Mouse (Mus musculus): ENCODE measurements at regions not wholly inside any gene's neighbourhood (a gene's known extent, or its start where the extent isn't known, plus 50 kb on each side); places are given as distances from the start of the nearest gene placed in this dataset.

DNA sequence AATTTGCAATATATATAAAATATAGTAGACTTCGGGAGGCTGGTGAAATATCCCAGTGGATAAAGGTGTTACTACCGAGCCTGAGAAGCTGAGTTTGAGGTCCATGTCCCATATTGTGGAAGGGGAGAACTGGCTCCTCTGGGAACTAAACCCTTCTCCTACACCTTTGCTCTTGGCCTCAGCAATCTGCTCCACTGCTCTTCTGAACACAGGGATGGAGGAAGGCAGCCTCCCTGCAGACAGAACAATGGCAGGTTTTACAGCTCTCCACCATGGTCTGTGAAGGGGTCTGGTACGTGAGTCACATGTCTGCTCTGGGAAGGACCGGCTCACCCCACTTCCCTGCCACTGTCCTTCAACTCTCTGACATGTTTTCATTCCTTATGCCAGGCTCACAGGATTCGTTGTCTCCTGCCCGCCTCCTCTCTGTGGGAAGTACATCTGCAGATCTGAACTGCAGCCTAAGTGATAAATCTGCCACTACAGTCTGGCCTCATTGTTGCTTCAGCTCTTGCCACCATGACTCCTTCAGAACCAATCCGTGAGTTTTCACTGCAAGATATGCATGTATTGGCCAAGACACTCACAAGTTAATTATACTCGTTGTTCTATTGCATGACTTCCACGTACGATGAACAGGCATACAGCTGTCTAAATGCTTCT, 220.0 kb upstream of the Gm9767 start:
- Histone ChIP-seq H3K36me3 (ENCODE audit: control insufficient read depth, insufficient read depth, low read length) (no peaks in the 10 kb centered on the region), H3K4me1 (ENCODE audit: control insufficient read depth, insufficient read depth, low read length) (no peaks in the 10 kb centered on the region), H3K4me3 (ENCODE audit: insufficient read depth, low read depth, low read length) (no peak overlapping the region), H3K27ac (ENCODE audit: insufficient read depth, low read depth, low read length) (no peak overlapping the region), H3K27me3 (replicated peaks; ENCODE audit: control insufficient read depth, insufficient read depth, low read length) (no peaks in the 10 kb centered on the region)
- TF ChIP-seq CTCF (conservative IDR thresholded peaks at IDR 0.05; ENCODE audit: insufficient read depth, insufficient read length, low read depth, low read length) (no peak), POLR2A (IDR thresholded peaks at IDR 0.05; ENCODE audit: low read depth, low read length) (no peak)
- WGBS: 50% methylated on average over 10 of the region's 10 CpGs
- no peak for DNase-seq

- H3K27ac ChIP-seq (ENCODE audit: insufficient read depth, low read depth, low read length): no peak overlapping the region
- no peak for DNase-seq
- no peak overlapping the region for H3K4me3 ChIP-seq (ENCODE audit: insufficient read depth, low read depth, low read length)
- TF ChIP-seq CTCF (conservative IDR thresholded peaks at IDR 0.05; ENCODE audit: insufficient read depth, insufficient read length, low read depth, low read length): no peak
- TF ChIP-seq POLR2A (IDR thresholded peaks at IDR 0.05; ENCODE audit: low read depth, low read length): no peak
- no peaks in the 10 kb centered on the region for H3K27me3 ChIP-seq (replicated peaks; ENCODE audit: control insufficient read depth, insufficient read depth, low read length)
- no peaks in the 10 kb centered on the region for H3K36me3 ChIP-seq (ENCODE audit: control insufficient read depth, insufficient read depth, low read length)
- no peaks in the 10 kb centered on the region for H3K4me1 ChIP-seq (ENCODE audit: control insufficient read depth, insufficient read depth, low read length)
Observed at GRCm38 (mm10) chr10:25844348-25844747, 233.7 kb upstream of the Gm9767 start.

- Histone ChIP-seq H3K36me3 (ENCODE audit: control insufficient read depth, insufficient read depth, low read length) (no peaks in the 10 kb centered on the region), H3K4me1 (ENCODE audit: control insufficient read depth, insufficient read depth, low read length) (no peaks in the 10 kb centered on the region), H3K27ac (ENCODE audit: insufficient read depth, low read depth, low read length) (no peak overlapping the region), H3K4me3 (ENCODE audit: insufficient read depth, low read depth, low read length) (no peak overlapping the region), H3K27me3 (replicated peaks; ENCODE audit: control insufficient read depth, insufficient read depth, low read length) (no peaks in the 10 kb centered on the region)
- 77% methylated on average over 2 of the region's 2 CpGs for WGBS
- no peak for TF ChIP-seq POLR2A (IDR thresholded peaks at IDR 0.05; ENCODE audit: low read depth, low read length)
- TF ChIP-seq CTCF (conservative IDR thresholded peaks at IDR 0.05; ENCODE audit: insufficient read depth, insufficient read length, low read depth, low read length): no peak
- DNase-seq: no peak
Observed at GRCm38 (mm10) chr10:25829275-25829674, 248.8 kb upstream of the Gm9767 start.

- Histone ChIP-seq H3K27me3 (replicated peaks; ENCODE audit: control insufficient read depth, insufficient read depth, low read length) (no peaks in the 10 kb centered on the region), H3K4me1 (ENCODE audit: control insufficient read depth, insufficient read depth, low read length) (no peaks in the 10 kb centered on the region), H3K4me3 (ENCODE audit: insufficient read depth, low read depth, low read length) (no peak overlapping the region), H3K27ac (ENCODE audit: insufficient read depth, low read depth, low read length) (no peak overlapping the region), H3K36me3 (ENCODE audit: control insufficient read depth, insufficient read depth, low read length) (no peaks in the 10 kb centered on the region)
- TF ChIP-seq CTCF (conservative IDR thresholded peaks at IDR 0.05; ENCODE audit: insufficient read depth, insufficient read length, low read depth, low read length) (no peak), POLR2A (IDR thresholded peaks at IDR 0.05; ENCODE audit: low read depth, low read length) (no peak)
- DNase-seq: no peak
- WGBS: 75% methylated on average over 3 of the region's 3 CpGs
Observed at GRCm38 (mm10) chr10:25804223-25804622, 268.2 kb upstream of the Smlr1 start.

DNA sequence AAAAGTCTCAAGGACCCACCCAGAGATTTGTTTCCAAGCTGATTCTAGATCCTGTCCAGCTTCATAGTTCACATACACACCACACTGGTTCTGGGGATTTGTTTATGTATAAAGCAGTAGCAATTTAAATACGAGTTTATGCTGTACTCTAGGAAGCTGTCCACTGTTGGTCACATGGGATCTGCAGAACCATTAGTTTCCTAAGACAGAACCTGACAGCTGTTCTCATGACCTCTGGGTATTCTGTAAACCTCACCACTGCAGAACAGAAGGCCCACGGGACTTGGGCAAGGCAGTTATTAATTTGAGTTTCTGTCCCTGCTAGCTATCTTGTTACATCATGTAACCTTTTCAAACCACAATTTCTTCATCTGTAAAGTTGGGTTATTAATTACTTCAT, 265.4 kb upstream of the Smlr1 start:
- WGBS: 54% methylated on average over 2 of the region's 2 CpGs
- Histone ChIP-seq H3K27ac (ENCODE audit: insufficient read depth, low read depth, low read length) (no peak overlapping the region), H3K36me3 (ENCODE audit: control insufficient read depth, insufficient read depth, low read length) (no peaks in the 10 kb centered on the region), H3K4me3 (ENCODE audit: insufficient read depth, low read depth, low read length) (no peak overlapping the region), H3K4me1 (ENCODE audit: control insufficient read depth, insufficient read depth, low read length) (no peaks in the 10 kb centered on the region), H3K27me3 (replicated peaks; ENCODE audit: control insufficient read depth, insufficient read depth, low read length) (no peaks in the 10 kb centered on the region)
- TF ChIP-seq POLR2A (IDR thresholded peaks at IDR 0.05; ENCODE audit: low read depth, low read length) (no peak), CTCF (conservative IDR thresholded peaks at IDR 0.05; ENCODE audit: insufficient read depth, insufficient read length, low read depth, low read length) (no peak)
- DNase-seq: no peak

DNA sequence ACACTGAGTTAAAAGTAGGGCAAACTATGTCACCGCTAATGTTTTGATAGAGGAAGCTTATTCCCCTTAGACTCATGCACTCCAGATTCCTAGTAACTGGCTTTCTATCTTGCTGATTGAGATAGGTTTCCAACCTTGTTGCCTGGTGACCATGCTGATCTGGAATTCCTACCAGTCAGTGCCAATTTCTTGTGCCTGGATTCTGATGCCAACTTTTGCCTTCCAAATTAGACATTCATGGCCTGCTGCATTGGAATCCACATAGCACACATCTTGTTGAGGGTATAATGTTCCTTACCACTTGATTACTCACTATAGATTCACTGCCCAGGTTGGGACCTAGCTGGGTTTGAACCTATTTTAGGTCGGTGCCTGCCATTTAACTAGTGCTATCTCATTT, 262.8 kb upstream of the Smlr1 start:
- no peaks in the 10 kb centered on the region for H3K36me3 ChIP-seq (ENCODE audit: control insufficient read depth, insufficient read depth, low read length)
- H3K27me3 ChIP-seq (replicated peaks; ENCODE audit: control insufficient read depth, insufficient read depth, low read length): no peaks in the 10 kb centered on the region
- no peak for TF ChIP-seq POLR2A (IDR thresholded peaks at IDR 0.05; ENCODE audit: low read depth, low read length)
- TF ChIP-seq CTCF (conservative IDR thresholded peaks at IDR 0.05; ENCODE audit: insufficient read depth, insufficient read length, low read depth, low read length): no peak
- no peak for DNase-seq
- no peak overlapping the region for H3K4me3 ChIP-seq (ENCODE audit: insufficient read depth, low read depth, low read length)
- H3K27ac ChIP-seq (ENCODE audit: insufficient read depth, low read depth, low read length): no peak overlapping the region
- H3K4me1 ChIP-seq (ENCODE audit: control insufficient read depth, insufficient read depth, low read length): no peaks in the 10 kb centered on the region
- WGBS: 94% methylated on average over 2 of the region's 2 CpGs

GRCm38 (mm10) chr10:25790363-25790821, 254.3 kb upstream of the Smlr1 start:
- TF ChIP-seq POLR2A (IDR thresholded peaks at IDR 0.05; ENCODE audit: low read depth, low read length) (no peak), CTCF (conservative IDR thresholded peaks at IDR 0.05; ENCODE audit: insufficient read depth, insufficient read length, low read depth, low read length) (no peak)
- no peak for DNase-seq
- no peaks in the 10 kb centered on the region for H3K4me1 ChIP-seq (ENCODE audit: control insufficient read depth, insufficient read depth, low read length)
- no peak overlapping the region for H3K27ac ChIP-seq (ENCODE audit: insufficient read depth, low read depth, low read length)
- no peaks in the 10 kb centered on the region for H3K27me3 ChIP-seq (replicated peaks; ENCODE audit: control insufficient read depth, insufficient read depth, low read length)
- no peaks in the 10 kb centered on the region for H3K36me3 ChIP-seq (ENCODE audit: control insufficient read depth, insufficient read depth, low read length)
- WGBS: 56% methylated on average over 3 of the region's 3 CpGs
- no peak overlapping the region for H3K4me3 ChIP-seq (ENCODE audit: insufficient read depth, low read depth, low read length)
